Mouse (Mus musculus) C2C12 (cell line): ENCODE measurements at regions not wholly inside any gene's neighbourhood (a gene's known extent, or its start where the extent isn't known, plus 50 kb on each side); places are given as distances from the start of the nearest gene placed in this dataset.

Experiments used
- H3K27me3 ChIP-seq: one replicate; pipeline ENCODE4 v1.6.1; 2011; ENCODE audit not compliant: control insufficient read depth, insufficient read depth, insufficient read length
- H3K36me3 ChIP-seq: one replicate; pipeline ENCODE4 v1.6.1; 2011; ENCODE audit not compliant: control insufficient read depth, insufficient read depth
- H3K4me3 ChIP-seq: one replicate; pipeline ENCODE4 v1.5.1; 2011; ENCODE audit warnings: mild to moderate bottlenecking, control low read depth; ENCODE audit not compliant: poor library complexity, insufficient read depth, severe bottlenecking
- H3K79me2 ChIP-seq: one replicate; pipeline ENCODE4 v1.6.1; 2011; ENCODE audit not compliant: control insufficient read depth, insufficient read depth
- H3K79me3 ChIP-seq: one replicate; pipeline ENCODE4 v1.6.1; 2011; ENCODE audit warnings: low read depth, control low read depth
- H3ac ChIP-seq: one replicate; pipeline ENCODE3; 2011; ENCODE audit warnings: low read depth; ENCODE audit not compliant: control insufficient read depth, insufficient read length
- CEBPB ChIP-seq: IDR thresholded peaks from one replicate; pipeline ENCODE4 v1.6.1; 2011; ENCODE audit warnings: low read depth, mild to moderate bottlenecking, control low read depth, moderate library complexity
- CTCF ChIP-seq: IDR thresholded peaks from one replicate; pipeline ENCODE4 v1.5.1; 2011; ENCODE audit not compliant: control insufficient read depth, insufficient read depth, insufficient read length
- FOSL1 ChIP-seq: IDR thresholded peaks from one replicate; pipeline ENCODE4 v1.8.0; 2011; ENCODE audit warnings: mild to moderate bottlenecking, low read length; ENCODE audit not compliant: poor library complexity, insufficient read depth, severe bottlenecking
- MAX ChIP-seq: IDR thresholded peaks from one replicate; pipeline ENCODE4 v1.6.1; 2011; ENCODE audit warnings: mild to moderate bottlenecking, control low read depth
- MYOD1 ChIP-seq: IDR thresholded peaks from one replicate; pipeline ENCODE4 v1.6.1; 2011; ENCODE audit warnings: low read depth; ENCODE audit not compliant: control insufficient read depth, insufficient read length
- MYOG ChIP-seq: IDR thresholded peaks from one replicate; pipeline ENCODE4 v1.6.1; 2011; ENCODE audit not compliant: control insufficient read depth, insufficient read length; ENCODE audit errors: extremely low read depth
- USF1 ChIP-seq: IDR thresholded peaks from one replicate; pipeline ENCODE4 v1.6.1; 2011; ENCODE audit warnings: low read depth, mild to moderate bottlenecking, control low read depth, moderate library complexity

DNA sequence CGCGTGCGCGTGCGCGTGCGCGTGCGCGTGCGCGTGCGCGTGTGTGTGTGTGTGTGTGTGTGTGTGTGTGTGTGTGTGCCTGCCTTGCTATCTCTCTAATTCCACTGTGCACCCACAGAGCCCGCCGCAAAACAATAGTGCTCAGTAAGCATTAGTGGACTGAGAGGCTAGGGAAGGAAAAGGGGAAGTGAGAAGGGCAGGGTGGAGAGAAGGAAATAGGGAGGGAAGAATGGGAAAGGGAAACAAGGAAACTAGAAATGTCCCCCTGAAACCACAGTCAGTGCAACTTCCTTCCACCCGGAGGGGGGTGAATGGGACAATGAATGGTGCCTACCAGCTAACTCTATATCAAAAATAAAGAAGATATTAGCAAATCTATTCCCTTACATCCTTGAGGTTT, 100.7 kb downstream of the Btc start:
- Histone ChIP-seq H3K36me3 (no peaks in the 10 kb centered on the region), H3K27me3 (no peaks in the 10 kb centered on the region), H3K4me3 (no peak overlapping the region), H3K79me3 (no peaks in the 10 kb centered on the region), H3ac (no peak overlapping the region), H3K79me2 (no peaks in the 10 kb centered on the region)
- TF ChIP-seq CTCF, result no peak
- no peak for TF ChIP-seq FOSL1
- TF ChIP-seq CEBPB, result no peak
- no peak for TF ChIP-seq MYOD1
- TF ChIP-seq MYOG, result no peak

DNA sequence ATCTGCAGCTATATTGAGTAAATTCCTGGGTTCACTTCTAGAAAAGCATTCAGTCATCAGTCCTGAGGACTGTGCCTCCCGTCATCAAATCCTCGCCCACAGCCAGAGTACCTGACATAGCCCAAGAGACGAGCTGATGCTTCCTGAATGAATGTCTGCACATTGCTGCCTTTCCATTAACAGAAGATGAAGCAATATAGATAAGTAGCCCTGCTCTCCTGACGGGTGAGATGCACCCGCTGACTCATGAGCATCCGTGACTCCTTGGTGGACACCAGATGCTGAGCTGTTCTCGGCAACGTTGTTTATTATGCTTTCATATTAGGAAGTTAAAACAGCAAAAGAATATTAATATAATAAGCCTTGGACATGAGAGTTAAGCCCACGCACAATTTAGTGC, 99.9 kb downstream of the Btc start:
- Histone ChIP-seq H3K27me3 (no peaks in the 10 kb centered on the region), H3K79me2 (no peaks in the 10 kb centered on the region), H3K4me3 (no peak overlapping the region), H3K36me3 (no peaks in the 10 kb centered on the region), H3K79me3 (no peaks in the 10 kb centered on the region), H3ac (no peak overlapping the region)
- TF ChIP-seq CEBPB (peak; percentile 91), MAX (no peak)

DNA sequence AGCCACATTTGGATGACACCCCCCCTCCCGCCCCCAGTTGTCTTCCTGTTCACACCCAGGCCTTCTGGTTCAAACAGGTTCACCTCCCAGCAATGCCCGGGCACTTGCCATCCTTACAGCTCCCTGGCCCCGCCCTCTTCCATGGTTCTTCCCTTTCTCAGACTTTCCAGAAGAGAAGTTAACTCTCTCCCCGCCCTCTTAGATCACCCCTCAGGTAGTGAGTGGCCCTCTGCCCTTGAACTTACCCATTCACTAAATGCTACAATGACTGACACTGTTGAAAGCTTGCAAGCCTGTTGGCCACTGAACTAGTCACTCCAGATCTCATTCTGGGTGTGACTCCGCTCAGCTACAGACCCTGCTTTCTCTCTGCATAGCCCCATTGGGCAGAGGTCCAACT, 99.1 kb downstream of the Btc start:
- H3K79me3 ChIP-seq, result no peaks in the 10 kb centered on the region
- H3K27me3 ChIP-seq, result no peaks in the 10 kb centered on the region
- TF ChIP-seq CEBPB (no peak), FOSL1 (no peak), MYOD1 (no peak), CTCF (no peak), USF1 (no peak), MYOG (no peak), MAX (no peak)
- H3ac ChIP-seq, result no peak overlapping the region
- no peak overlapping the region for H3K4me3 ChIP-seq
- no peaks in the 10 kb centered on the region for H3K79me2 ChIP-seq
- H3K36me3 ChIP-seq, result no peaks in the 10 kb centered on the region

DNA sequence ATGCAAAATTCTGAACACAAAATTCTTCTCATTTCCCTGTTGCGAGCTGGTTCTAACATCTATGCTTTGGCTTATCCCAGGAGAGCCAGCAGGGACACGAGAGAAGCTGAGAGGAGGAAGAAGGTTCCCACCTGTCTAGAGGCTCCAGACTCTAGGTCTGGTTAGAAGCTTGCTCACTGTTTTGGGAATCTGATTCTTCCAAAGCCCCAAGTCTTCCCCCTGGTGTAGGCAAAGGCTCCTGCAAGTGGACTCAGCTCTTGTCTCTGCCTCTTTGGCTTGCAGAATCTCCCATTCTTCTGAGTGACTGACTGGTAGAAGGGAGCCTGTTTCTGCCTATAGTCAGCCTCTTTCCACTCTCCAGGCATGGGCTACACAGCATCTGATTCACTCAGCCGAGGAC, 95.8 kb downstream of the Btc start:
- Histone ChIP-seq H3ac (no peak overlapping the region), H3K79me2 (no peaks in the 10 kb centered on the region), H3K36me3 (no peaks in the 10 kb centered on the region), H3K79me3 (no peaks in the 10 kb centered on the region), H3K4me3 (no peak overlapping the region), H3K27me3 (no peaks in the 10 kb centered on the region)
- TF ChIP-seq MYOG (no peak), USF1 (no peak), FOSL1 (no peak), MYOD1 (no peak), MAX (no peak), CEBPB (no peak), CTCF (no peak)
